Comparison of ENCODE assay signal across 7 mouse cellular contexts in the genomic region with DNA sequence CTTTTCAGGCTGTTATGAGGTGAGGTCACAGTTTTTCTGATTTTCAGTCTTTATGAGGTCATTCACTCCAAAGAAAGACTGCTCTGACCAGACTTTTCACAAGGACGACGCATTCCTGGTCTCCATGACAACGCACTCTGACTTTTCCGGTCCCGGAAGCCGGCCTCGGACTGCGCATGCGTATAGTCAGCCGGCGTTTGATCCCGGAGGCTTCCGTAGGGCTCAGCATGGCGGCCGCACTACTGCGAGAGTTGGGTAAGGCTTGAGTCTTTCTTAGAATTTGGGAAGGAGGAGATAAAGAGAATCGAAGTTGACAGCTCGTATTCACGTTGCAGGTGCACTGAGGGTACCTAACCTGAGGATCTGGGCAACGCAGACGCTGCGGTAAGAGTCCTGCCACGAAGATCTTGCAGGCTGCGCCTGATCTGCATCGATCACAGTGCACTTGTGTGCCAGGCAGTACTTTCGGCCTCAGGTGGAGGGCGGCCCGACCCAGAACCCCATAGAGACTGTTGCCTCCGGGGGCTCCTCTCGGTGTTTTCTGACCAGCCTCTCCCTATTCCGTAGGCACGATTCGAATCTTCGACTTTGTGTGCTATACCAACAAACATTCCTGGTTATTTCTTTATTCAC. TPM values are rescaled to one million over a fixed set of nuclear protein-coding genes. Genes with fewer than 3 reads are reported as not detected.
A peak's percentile ranks its signal among the peaks of the same experiment; 100 is the strongest.
DNase-seq lines count a peak whose midpoint lies in the region; ATAC-seq and TF ChIP-seq lines count a peak whose summit lies in the region.

A gene (plus strand): TSS at position 203 of the 633 bp plus-strand sequence.

- peaks cover 40% of the 10 kb centered on the region for H3K36me3 ChIP-seq in embryonic facial prominence, embryonic 10.5 days (replicated peaks)
- peaks cover 25% of the 10 kb centered on the region for H3K36me3 ChIP-seq in intestine, postnatal 0 days (ENCODE audit: control insufficient read depth, insufficient read depth)
- peaks cover 35% of the 10 kb centered on the region for H3K36me3 ChIP-seq in midbrain, embryonic 12.5 days
- H3K36me3 ChIP-seq in small intestine, adult 2 months (ENCODE audit: control insufficient read depth, insufficient read depth, low read length): peaks cover 24% of the 10 kb centered on the region

- TF ChIP-seq CTCF in intestine, postnatal 0 days (IDR thresholded peaks at IDR 0.05; ENCODE audit: low read depth): no peak
- TF ChIP-seq CTCF in small intestine, adult 2 months (IDR thresholded peaks at IDR 0.05; ENCODE audit: extremely low read depth, insufficient read length, insufficient replicate concordance, low read depth, low read length): no peak

- no peaks in the 10 kb centered on the region for H3K9me3 ChIP-seq in embryonic facial prominence, embryonic 10.5 days
- H3K9me3 ChIP-seq in intestine, postnatal 0 days (ENCODE audit: control insufficient read depth): no peaks in the 10 kb centered on the region
- no peaks in the 10 kb centered on the region for H3K9me3 ChIP-seq in midbrain, embryonic 12.5 days

- peak within 1 kb of the TSS; percentile 85 for H3K4me3 ChIP-seq in embryonic facial prominence, embryonic 10.5 days
- H3K4me3 ChIP-seq in intestine, postnatal 0 days (ENCODE audit: low read depth, low read length): peak within 1 kb of the TSS; percentile 51
- H3K4me3 ChIP-seq in midbrain, embryonic 12.5 days: peak within 1 kb of the TSS; percentile 78
- H3K4me3 ChIP-seq in small intestine, adult 2 months (ENCODE audit: low read depth, low read length): peak within 1 kb of the TSS; percentile 74

- peak; percentile 97 for DNase-seq in adrenal gland, postnatal 10 days
- DNase-seq in embryonic facial prominence, embryonic 10.5 days (ENCODE audit: low spot score): peak; percentile 97
- DNase-seq in gonadal fat pad, adult 2 months (ENCODE audit: low read depth): peak; percentile 52
- DNase-seq in left cerebral cortex, postnatal 4 days: peak; percentile 97

- H3K9ac ChIP-seq in intestine, postnatal 0 days (ENCODE audit: low read depth, low read length): peak within 1 kb of the TSS; percentile 58
- H3K9ac ChIP-seq in midbrain, embryonic 12.5 days (replicated peaks): peak within 1 kb of the TSS; percentile 78

- WGBS in embryonic facial prominence, embryonic 10.5 days: under 1% methylated on average over 34 of the region's 34 CpGs
- WGBS in intestine, postnatal 0 days: under 1% methylated on average over 34 of the region's 34 CpGs
- WGBS in midbrain, embryonic 12.5 days: under 1% methylated on average over 34 of the region's 34 CpGs
- under 1% methylated on average over 34 of the region's 34 CpGs for WGBS in small intestine, adult 2 months

- peak within 1 kb of the TSS; percentile 88 for H3K27ac ChIP-seq in embryonic facial prominence, embryonic 10.5 days (replicated peaks)
- H3K27ac ChIP-seq in intestine, postnatal 0 days (ENCODE audit: low read depth, low read length): peak within 1 kb of the TSS; percentile 6
- no peak within 1 kb of the TSS for H3K27ac ChIP-seq in midbrain, embryonic 12.5 days (replicated peaks)
- no peak within 1 kb of the TSS for H3K27ac ChIP-seq in small intestine, adult 2 months (ENCODE audit: insufficient read depth, low read depth, low read length)

- TF ChIP-seq POLR2A in small intestine, adult 2 months (IDR thresholded peaks at IDR 0.05; ENCODE audit: low read depth, low read length): no peak; the same call in 1 of the 2 replicates

- intact Hi-C loops in left cerebral cortex, postnatal 4 days (cut with DNase I): no loop called here

- H3K4me2 ChIP-seq in intestine, postnatal 0 days (replicated peaks; ENCODE audit: low read depth): peak within 1 kb of the TSS; percentile 66
- H3K4me2 ChIP-seq in midbrain, embryonic 12.5 days (replicated peaks): peak within 1 kb of the TSS; percentile 84

- ATAC-seq in intestine, postnatal 0 days: peak; percentile 73
- peak; percentile 75 for ATAC-seq in midbrain, embryonic 12.5 days (ENCODE audit: low FRiP score, low read depth)

- no peaks in the 10 kb centered on the region for H3K27me3 ChIP-seq in embryonic facial prominence, embryonic 10.5 days (replicated peaks; ENCODE audit: low read depth, poor library complexity, severe bottlenecking)
- no peaks in the 10 kb centered on the region for H3K27me3 ChIP-seq in intestine, postnatal 0 days (replicated peaks; ENCODE audit: control insufficient read depth, insufficient read depth, low read length)
- no peaks in the 10 kb centered on the region for H3K27me3 ChIP-seq in midbrain, embryonic 12.5 days
- no peaks in the 10 kb centered on the region for H3K27me3 ChIP-seq in small intestine, adult 2 months (ENCODE audit: control insufficient read depth, insufficient read depth, low read length)

- H3K4me1 ChIP-seq in embryonic facial prominence, embryonic 10.5 days: peaks cover 23% of the 10 kb centered on the region
- no peaks in the 10 kb centered on the region for H3K4me1 ChIP-seq in intestine, postnatal 0 days (replicated peaks; ENCODE audit: control insufficient read depth, insufficient read depth, low read length)
- peaks cover 22% of the 10 kb centered on the region for H3K4me1 ChIP-seq in midbrain, embryonic 12.5 days
- H3K4me1 ChIP-seq in small intestine, adult 2 months (ENCODE audit: control insufficient read depth, insufficient read depth, insufficient read length, low read length): peaks cover 2% of the 10 kb centered on the region

RNA-seq across cellular contexts. Expression of the gene that starts here (rescaled TPM):
- 10 to 100 TPM; 68.8 to 70.9 TPM for total RNA-seq in adrenal gland, postnatal 10 days (2021)
- 143 and 146 TPM in 2 replicates for polyA plus RNA-seq in embryonic facial prominence, embryonic 10.5 days (2016; fragmentation: Nextera tagmentation; extraction: Ambion mirVana)
- 30.0 and 37.2 TPM in 2 replicates for polyA plus RNA-seq in gonadal fat pad, adult 2 months (2012; rRNA removed)
- polyA plus RNA-seq in intestine, postnatal 0 days (2015; fragmentation: Nextera tagmentation; extraction: Ambion mirVana): 86.2 and 90.1 TPM in 2 replicates
- 10 to 100 TPM; 37.6 to 37.9 TPM for total RNA-seq in left cerebral cortex, postnatal 4 days (2021)
- 105 and 106 TPM in 2 replicates for polyA plus RNA-seq in midbrain, embryonic 12.5 days (2016; fragmentation: Nextera tagmentation; extraction: Ambion mirVana)
- 8.3 and 13.9 TPM in 2 replicates for polyA plus RNA-seq in small intestine, adult 2 months (2012; rRNA removed)

Comparison
In these comparisons a context has a peak if more than half of its experiments do, and no peak if none do; other contexts are left out.
1. H3K27ac ChIP-seq: peak in embryonic facial prominence, embryonic 10.5 days (single experiment) and intestine, postnatal 0 days (single experiment); none in midbrain, embryonic 12.5 days (single experiment) and small intestine, adult 2 months (single experiment).
2. Peak in every context shown above with its lines, with median percentiles within 50 percentile points of each other: DNase-seq and H3K4me3 ChIP-seq.